Mouse (Mus musculus) liver, embryonic 14 days (tissue): ENCODE measurements around the gene Knstrn. TPM values are rescaled to one million over a fixed set of nuclear protein-coding genes. Genes with fewer than 3 reads are reported as not detected.

Experiments
- polyA plus RNA-seq: library from polyadenylated mRNA; depleted of rRNA; stranded (reverse); fragments of >200 nt; gene quantifications from 2 replicates; pipeline ENCODE4 v1.2.3, GENCODE M21; 2012; rRNA removed

Knstrn gene
- 53.8 and 63.8 TPM in 2 replicates for polyA plus RNA-seq

GRCm38 (mm10) chr2:118813981-118814836 lies at the start of gene Knstrn:
Gene Knstrn (plus strand): TSS chr2:118814003.

GRCm38 (mm10) chr2:118772158-118772874 lies 41.5 kb upstream of the Knstrn start, which contains the start of gene Phgr1:
Gene Phgr1 (plus strand): TSS chr2:118772769.

GRCm38 (mm10) chr2:118779504-118780480 lies 34.0 kb upstream of the Knstrn start, which contains the start of gene Disp2:
Gene Disp2 (plus strand): TSS chr2:118779719.

GRCm38 (mm10) chr2:118861454-118862339 lies 47.9 kb downstream of the Knstrn start, which contains the start of gene Ivd:
Gene Ivd (plus strand): TSS chr2:118861954.

GRCm38 (mm10) chr2:118899981-118900825 lies 86.4 kb downstream of the Knstrn start, which contains the start of gene Bahd1:
Gene Bahd1 (plus strand): TSS chr2:118900377.

Other genes with a start within 250 kb of the Knstrn start
- gene Bub1b, start 215.8 kb upstream of the Knstrn start, polyA plus RNA-seq = 34.7 and 37.0 TPM in 2 replicates
- 0.32 and 0.50 TPM in 2 replicates for gene Pak6, start 150.7 kb upstream of the Knstrn start, polyA plus RNA-seq
- gene Ankrd63, start 110.0 kb upstream of the Knstrn start, polyA plus RNA-seq = 0.05 and 0.07 TPM in 2 replicates
- gene Plcb2, start 85.6 kb upstream of the Knstrn start, polyA plus RNA-seq = 2.8 and 3.7 TPM in 2 replicates
- gene Inafm2, start 68.2 kb upstream of the Knstrn start, polyA plus RNA-seq = 5.4 and 6.3 TPM in 2 replicates
- gene Ccdc9b, start 51.3 kb upstream of the Knstrn start, polyA plus RNA-seq = 0.38 and 0.41 TPM in 2 replicates
- 0.08 TPM in 1 of 2 replicates, not detected in the other for gene Phgr1, start 41.2 kb upstream of the Knstrn start, polyA plus RNA-seq
- 0.18 and 0.23 TPM in 2 replicates for gene Disp2, start 34.3 kb upstream of the Knstrn start, polyA plus RNA-seq
- 22.6 and 25.5 TPM in 2 replicates for gene Ivd, start 48.0 kb downstream of the Knstrn start, polyA plus RNA-seq
- gene Bahd1, start 86.4 kb downstream of the Knstrn start, polyA plus RNA-seq = 4.4 and 5.5 TPM in 2 replicates
- 3.5 TPM in 2 replicates for gene Chst14, start 112.5 kb downstream of the Knstrn start, polyA plus RNA-seq
- 6.7 and 7.8 TPM in 2 replicates for gene Ccdc32, start 215.4 kb downstream of the Knstrn start, polyA plus RNA-seq
- gene Rpusd2, start 220.8 kb downstream of the Knstrn start, polyA plus RNA-seq = 3.6 and 4.3 TPM in 2 replicates
- 7.4 and 8.3 TPM in 2 replicates for gene Knl1, start 233.1 kb downstream of the Knstrn start, polyA plus RNA-seq